ENCODE assay signal across 13 mouse cellular contexts in the genomic region with DNA sequence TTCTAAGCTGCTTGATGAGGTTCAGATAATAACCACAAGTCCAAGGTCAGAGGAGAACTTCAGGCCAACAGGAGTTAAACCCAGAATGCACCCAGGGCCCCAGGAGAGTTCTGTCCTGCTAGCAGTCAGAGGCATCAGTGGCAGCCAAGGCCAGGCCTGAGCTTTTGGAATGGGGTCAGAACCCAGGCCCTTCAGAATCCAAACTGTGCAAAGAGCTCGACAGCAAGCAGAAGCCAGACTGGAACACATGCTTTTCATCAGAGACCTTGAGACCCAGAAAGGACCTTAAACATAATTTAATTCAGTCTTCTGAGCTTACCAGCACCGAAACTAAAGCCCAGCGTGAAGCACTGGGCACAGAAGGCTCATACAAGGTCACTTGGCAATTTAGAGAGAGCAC.
DNase-seq lines count a peak whose midpoint lies in the region.
"Had no signal": no experiment of that assay in that cellular context is flagged by ENCODE, and none has a peak within 500 bp of the region (broad histone marks: within the 10 kb centered on the region; RNA-seq: fewer than 3 reads in every experiment).

No protein-coding gene starts in this region.

- DNase-seq in heart, adult 18-20 months, result peak; percentile 29 to 61
- no peak for DNase-seq in heart, adult 8-10 months (ENCODE audit: low spot score)
- peak; percentile 4 to 58 for DNase-seq in kidney, postnatal 25 days
- no peak for DNase-seq in kidney, postnatal 10 days
- peak; percentile 73 for DNase-seq in adrenal gland, postnatal 14 days
- DNase-seq in hindlimb bud, embryonic 11.5 days (ENCODE audit: extremely low spot score, low read depth, low spot score), result peak; percentile 42
- no peak for DNase-seq in left cerebral cortex, adult 11 months (ENCODE audit: low spot score)
- no peak for DNase-seq in frontal cortex, postnatal 36 days (ENCODE audit: low spot score in 2 of 2)
- DNase-seq: cerebellum, adult 11 months; cerebellum, postnatal 25 days; lung, adult 18-20 months; lung, postnatal 36 days; thymus, postnatal 14 days had no signal

Comparison
In these comparisons a context has a peak if more than half of its experiments do, and no peak if none do; other contexts are left out.
1. DNase-seq: peak in heart, adult 18-20 months (2 of 2), kidney, postnatal 25 days (2 of 2), adrenal gland, postnatal 14 days (single experiment) and hindlimb bud, embryonic 11.5 days (single experiment); none in heart, adult 8-10 months (single experiment), kidney, postnatal 10 days (single experiment), left cerebral cortex, adult 11 months (single experiment) and frontal cortex, postnatal 36 days (0 of 2).